Mouse (Mus musculus): ENCODE data around the gene Bik.

DNA sequence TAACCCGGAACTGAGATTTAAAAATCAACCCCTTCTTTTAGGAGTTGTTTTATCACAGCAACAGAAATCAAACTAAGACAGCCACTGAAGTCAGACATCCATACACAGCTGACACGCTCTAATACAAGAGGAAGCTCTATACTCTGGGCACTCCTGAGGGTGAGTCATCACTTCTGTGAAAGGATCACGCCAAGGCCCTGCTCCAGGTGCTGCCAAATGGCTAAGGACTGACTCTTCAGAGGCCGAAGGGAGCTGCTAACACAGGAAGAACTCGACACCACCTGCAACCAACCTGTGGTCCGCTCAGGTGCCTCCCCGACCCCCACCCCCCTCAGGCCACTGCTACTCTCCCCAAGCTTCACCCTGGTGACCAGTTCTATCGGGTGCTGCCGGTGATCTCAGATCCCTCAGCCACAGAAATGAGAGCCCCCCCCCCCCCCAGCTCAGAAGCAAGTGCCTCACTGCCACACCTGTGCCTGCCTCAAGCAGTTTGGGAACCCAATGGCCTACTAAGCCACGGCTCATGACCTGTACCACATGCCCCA, 27.4 kb upstream of the Bik start:
- TF ChIP-seq EP300 (IDR thresholded peaks at IDR 0.05; ENCODE audit: low read depth) = no peak
- TF ChIP-seq CTCF (IDR thresholded peaks at IDR 0.05; ENCODE audit: low read depth) = no peak
